In the genomic region with DNA sequence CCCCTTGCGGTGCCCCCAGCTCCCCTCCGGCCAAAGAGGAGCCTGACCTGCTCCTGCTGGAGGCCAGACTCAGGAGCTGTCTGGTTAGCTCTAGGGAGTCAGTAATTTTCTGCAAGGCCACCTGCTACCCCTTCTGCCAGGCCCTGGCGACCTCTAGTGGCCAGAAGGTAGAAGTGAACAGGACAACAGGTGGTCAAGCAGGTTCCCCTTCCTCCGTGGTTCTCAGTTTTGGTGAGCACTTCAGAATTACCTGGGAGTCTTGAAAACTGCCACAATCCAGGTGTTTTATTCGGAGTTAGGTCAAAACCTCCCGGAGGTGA, we compare ENCODE assay signal across 9 mouse cellular contexts. TPM values are rescaled to one million over a fixed set of nuclear protein-coding genes. Genes with fewer than 3 reads are reported as not detected.
DNase-seq lines count a peak whose midpoint lies in the region; ATAC-seq and TF ChIP-seq lines count a peak whose summit lies in the region.
"Had no signal": no experiment of that assay in that cellular context is flagged by ENCODE, and none has a peak within 500 bp of the region (broad histone marks: within the 10 kb centered on the region; RNA-seq: fewer than 3 reads in every experiment).

No protein-coding gene starts in this region.

- no peaks in the 10 kb centered on the region for H3K9me3 ChIP-seq in kidney, embryonic 14.5 days (ENCODE audit: control insufficient read depth, low read length)
- no peaks in the 10 kb centered on the region for H3K9me3 ChIP-seq in limb, embryonic 14.5 days (ENCODE audit: control insufficient read depth, low read length)
- no peaks in the 10 kb centered on the region for H3K9me3 ChIP-seq in neural tube, embryonic 11.5 days (ENCODE audit: control insufficient read depth, low read length)
- H3K9me3 ChIP-seq: embryonic facial prominence, embryonic 15.5 days had no signal

- no peak overlapping the region for H3K4me2 ChIP-seq in kidney, embryonic 14.5 days (replicated peaks; ENCODE audit: low read depth, low read length)
- no peak overlapping the region for H3K4me2 ChIP-seq in limb, embryonic 14.5 days (replicated peaks; ENCODE audit: low read depth, low read length, severe bottlenecking)
- H3K4me2 ChIP-seq in neural tube, embryonic 11.5 days (ENCODE audit: low read depth) = no peak overlapping the region
- H3K4me2 ChIP-seq: embryonic facial prominence, embryonic 15.5 days had no signal

- WGBS in kidney, embryonic 14.5 days = under 1% methylated on average over 6 of the region's 6 CpGs
- WGBS in limb, embryonic 14.5 days = 4% methylated on average over 6 of the region's 6 CpGs
- 4% methylated on average over 6 of the region's 6 CpGs for WGBS in neural tube, embryonic 11.5 days

- H3K36me3 ChIP-seq in kidney, embryonic 14.5 days (ENCODE audit: control insufficient read depth, insufficient read depth, low read length) = no peaks in the 10 kb centered on the region
- no peaks in the 10 kb centered on the region for H3K36me3 ChIP-seq in limb, embryonic 14.5 days (ENCODE audit: control insufficient read depth, insufficient read depth, low read length)
- no peaks in the 10 kb centered on the region for H3K36me3 ChIP-seq in neural tube, embryonic 11.5 days (ENCODE audit: control insufficient read depth, insufficient read depth, low read length)
- H3K36me3 ChIP-seq: embryonic facial prominence, embryonic 15.5 days had no signal

- ATAC-seq in kidney, embryonic 14.5 days (ENCODE audit: low FRiP score, low TSS enrichment) = peak; percentile 84
- ATAC-seq in limb, embryonic 14.5 days (ENCODE audit: low FRiP score, low read depth) = no peak
- no peak for ATAC-seq in neural tube, embryonic 11.5 days (ENCODE audit: insufficient read depth, low FRiP score, low TSS enrichment)

- peak; percentile 82 for DNase-seq in 416B (ENCODE audit: low read depth)
- DNase-seq in adrenal gland, adult 2 months = peak; percentile 76
- DNase-seq in embryo, embryonic 11 days = peak; percentile 85
- peak; percentile 28 to 63 for DNase-seq in gastrocnemius, postnatal 4 days (ENCODE audit: low spot score in 2 of 2)
- DNase-seq in limb, embryonic 14.5 days (ENCODE audit: low spot score) = peak; percentile 14
- peak; percentile 78 for DNase-seq in neural tube, embryonic 11.5 days (ENCODE audit: low spot score)
- DNase-seq in thymus, adult 18-20 months = peak; percentile 20 to 34

- H3K9ac ChIP-seq in kidney, embryonic 14.5 days (ENCODE audit: low read depth, low read length) = no peak overlapping the region
- H3K9ac ChIP-seq in limb, embryonic 14.5 days (ENCODE audit: low read depth, low read length, severe bottlenecking) = no peak overlapping the region
- no peak overlapping the region for H3K9ac ChIP-seq in neural tube, embryonic 11.5 days (ENCODE audit: low read length)
- H3K9ac ChIP-seq: embryonic facial prominence, embryonic 15.5 days had no signal

- no peak overlapping the region for H3K27ac ChIP-seq in kidney, embryonic 14.5 days (ENCODE audit: low read depth, low read length)
- no peak overlapping the region for H3K27ac ChIP-seq in limb, embryonic 14.5 days (replicated peaks; ENCODE audit: low read depth, low read length)
- H3K27ac ChIP-seq in neural tube, embryonic 11.5 days (ENCODE audit: low read depth, low read length) = no peak overlapping the region
- H3K27ac ChIP-seq: embryonic facial prominence, embryonic 15.5 days had no signal

- no peaks in the 10 kb centered on the region for H3K27me3 ChIP-seq in kidney, embryonic 14.5 days (ENCODE audit: control insufficient read depth, insufficient read depth, low read length)
- H3K27me3 ChIP-seq in limb, embryonic 14.5 days (ENCODE audit: control insufficient read depth, insufficient read depth, low read length) = peaks cover 15% of the 10 kb centered on the region; the same call in 1 of the 2 replicates
- H3K27me3 ChIP-seq in neural tube, embryonic 11.5 days (ENCODE audit: control insufficient read depth, insufficient read depth, low read length) = no peaks in the 10 kb centered on the region

- no peaks in the 10 kb centered on the region for H3K4me1 ChIP-seq in kidney, embryonic 14.5 days (ENCODE audit: control insufficient read depth, insufficient read depth, low read length)
- no peaks in the 10 kb centered on the region for H3K4me1 ChIP-seq in limb, embryonic 14.5 days (ENCODE audit: control insufficient read depth, insufficient read depth, low read length)
- no peaks in the 10 kb centered on the region for H3K4me1 ChIP-seq in neural tube, embryonic 11.5 days (ENCODE audit: control insufficient read depth, insufficient read depth, low read length)

- no peak for TF ChIP-seq POLR2A in limb, embryonic 14.5 days (IDR thresholded peaks at IDR 0.05; ENCODE audit: borderline replicate concordance, extremely low read depth, insufficient read depth, insufficient read length)

- no peak overlapping the region for H3K4me3 ChIP-seq in kidney, embryonic 14.5 days (ENCODE audit: low read length)
- no peak overlapping the region for H3K4me3 ChIP-seq in limb, embryonic 14.5 days (replicated peaks; ENCODE audit: low read length)
- H3K4me3 ChIP-seq in neural tube, embryonic 11.5 days (ENCODE audit: low read depth, low read length) = no peak overlapping the region
- H3K4me3 ChIP-seq: embryonic facial prominence, embryonic 15.5 days had no signal

RNA-seq across cellular contexts. Expression of a gene that starts 24.5 kb away (rescaled TPM):
- 10 to 100 TPM; 25.6 to 73.3 TPM for total RNA-seq in adrenal gland, adult 2 months (2021)
- polyA plus RNA-seq in adrenal gland, adult 2 months (2012; rRNA removed) = 17.7 and 20.4 TPM in 2 replicates
- 10 to 100 TPM; 13.7 to 16.4 TPM for total RNA-seq in gastrocnemius, postnatal 4 days (2021)
- 0.49 and 1.5 TPM in 2 replicates for polyA plus RNA-seq in kidney, embryonic 14.5 days (2014; fragmentation: Nextera tagmentation; extraction: Ambion mirVana)
- 0.60 and 0.91 TPM in 2 replicates for polyA plus RNA-seq in limb, embryonic 14.5 days (2012; rRNA removed)
- polyA plus RNA-seq in limb, embryonic 14.5 days (2014; fragmentation: Nextera tagmentation; extraction: Ambion mirVana) = 1.3 and 1.9 TPM in 2 replicates
- polyA plus RNA-seq in neural tube, embryonic 11.5 days (2014; fragmentation: Nextera tagmentation; extraction: Ambion mirVana) = 7.4 and 8.0 TPM in 2 replicates

RNA-seq across cellular contexts. Expression of a gene that starts 50.4 kb away (rescaled TPM):
- total RNA-seq in adrenal gland, adult 2 months (2021) = 1 to 10 TPM; 4.6 to 5.1 TPM
- 6.8 and 7.1 TPM in 2 replicates for polyA plus RNA-seq in adrenal gland, adult 2 months (2012; rRNA removed)
- total RNA-seq in gastrocnemius, postnatal 4 days (2021) = not detected
- 0.45 and 0.54 TPM in 2 replicates for polyA plus RNA-seq in kidney, embryonic 14.5 days (2014; fragmentation: Nextera tagmentation; extraction: Ambion mirVana)
- 2.2 and 2.7 TPM in 2 replicates for polyA plus RNA-seq in limb, embryonic 14.5 days (2012; rRNA removed)
- 1.1 and 1.7 TPM in 2 replicates for polyA plus RNA-seq in limb, embryonic 14.5 days (2014; fragmentation: Nextera tagmentation; extraction: Ambion mirVana)
- polyA plus RNA-seq in neural tube, embryonic 11.5 days (2014; fragmentation: Nextera tagmentation; extraction: Ambion mirVana) = 0.16 TPM in 1 of 2 replicates, not detected in the other

Comparison
In these comparisons a context has a peak if more than half of its experiments do, and no peak if none do; other contexts are left out.
1. DNase-seq: peak in every context shown above with its lines; median percentile 85 in embryo, embryonic 11 days; 82 in 416B; 78 in neural tube, embryonic 11.5 days; 76 in adrenal gland, adult 2 months; 46 in gastrocnemius, postnatal 4 days; 27 in thymus, adult 18-20 months; 14 in limb, embryonic 14.5 days.